Mouse (Mus musculus): ENCODE results near the gene Mzf1.
"Not testable (repeated sequence)": the region's sequence is repeated elsewhere in the genome, so short reads cannot be mapped to it uniquely, and the experiment has no call there.

Mzf1 gene

GRCm38 (mm10) chr7:13054287-13055010, at the start of gene Mzf1:
Gene Mzf1, minus strand, starts transcription at chr7:13054764.
- DNase-seq: peak; percentile 98

GRCm38 (mm10) chr7:13095073-13095472, 40.5 kb upstream of the Mzf1 start, which contains the start of gene Vmn1r85:
Gene Vmn1r85, minus strand, starts transcription at chr7:13095173.
- DNase-seq: no peak

GRCm38 (mm10) chr7:13072293-13072692, 17.7 kb upstream of the Mzf1 start:
- DNase-seq: no peak

GRCm38 (mm10) chr7:13063399-13063798, 8.8 kb upstream of the Mzf1 start:
- not testable (repeated sequence) for DNase-seq

GRCm38 (mm10) chr7:13059536-13059935, 5.0 kb upstream of the Mzf1 start:
- DNase-seq: no peak

GRCm38 (mm10) chr7:13056913-13057700, 2.5 kb upstream of the Mzf1 start:
- DNase-seq: no peak

- DNase-seq: no peak
Measured at GRCm38 (mm10) chr7:13053961-13054286, 640 bp downstream of the Mzf1 start.

- DNase-seq: no peak
Measured at GRCm38 (mm10) chr7:13053501-13053900, 1.1 kb downstream of the Mzf1 start.

- no peak for DNase-seq
Measured at GRCm38 (mm10) chr7:13053001-13053400, 1.6 kb downstream of the Mzf1 start.

- peak; percentile 65 to 71 for DNase-seq
Measured at GRCm38 (mm10) chr7:13046084-13046483, 8.5 kb downstream of the Mzf1 start.

GRCm38 (mm10) chr7:13044254-13044625, 10.3 kb downstream of the Mzf1 start:
- DNase-seq: no peak

GRCm38 (mm10) chr7:13043445-13044253, 10.9 kb downstream of the Mzf1 start:
- peak; percentile 86 to 90 for DNase-seq

- DNase-seq: no peak
Measured at GRCm38 (mm10) chr7:13043120-13043444, 11.5 kb downstream of the Mzf1 start.

- DNase-seq: no peak
Measured at GRCm38 (mm10) chr7:13042511-13042910, 12.1 kb downstream of the Mzf1 start.

- DNase-seq: no peak
Measured at GRCm38 (mm10) chr7:13041256-13041655, 13.3 kb downstream of the Mzf1 start.

GRCm38 (mm10) chr7:13039181-13039580, 15.4 kb downstream of the Mzf1 start:
- DNase-seq: peak in 1 of 2 experiments; percentile 11

- peak; percentile 41 to 71 for DNase-seq
Measured at GRCm38 (mm10) chr7:13038621-13039169, 15.9 kb downstream of the Mzf1 start.

- DNase-seq: peak; percentile 100
Measured at GRCm38 (mm10) chr7:13037901-13038555, 16.5 kb downstream of the Mzf1 start, which contains the start of gene Ube2m. Gene Ube2m, minus strand, starts transcription at chr7:13038275.

GRCm38 (mm10) chr7:13037366-13037765, 17.2 kb downstream of the Mzf1 start:
- DNase-seq: no peak

- peak in 1 of 2 experiments; percentile 11 for DNase-seq
Measured at GRCm38 (mm10) chr7:13036806-13037205, 17.8 kb downstream of the Mzf1 start.

GRCm38 (mm10) chr7:13035211-13035855, 19.2 kb downstream of the Mzf1 start:
- peak; percentile 55 to 68 for DNase-seq

Measured in cerebellum, postnatal 14 days (tissue).